Mouse (Mus musculus): Measurements from ENCODE around the gene Dffa.
"Not testable (repeated sequence)": the region's sequence is repeated elsewhere in the genome, so short reads cannot be mapped to it uniquely, and the experiment has no call there.

Dffa gene

GRCm38 (mm10) chr4:149099369-149100017 lies 4.5 kb upstream of the Dffa start, which contains the start of gene Pex14:
Pex14 (minus strand) TSS chr4:149099876.
- peak; percentile 90 to 94 for DNase-seq

DNA sequence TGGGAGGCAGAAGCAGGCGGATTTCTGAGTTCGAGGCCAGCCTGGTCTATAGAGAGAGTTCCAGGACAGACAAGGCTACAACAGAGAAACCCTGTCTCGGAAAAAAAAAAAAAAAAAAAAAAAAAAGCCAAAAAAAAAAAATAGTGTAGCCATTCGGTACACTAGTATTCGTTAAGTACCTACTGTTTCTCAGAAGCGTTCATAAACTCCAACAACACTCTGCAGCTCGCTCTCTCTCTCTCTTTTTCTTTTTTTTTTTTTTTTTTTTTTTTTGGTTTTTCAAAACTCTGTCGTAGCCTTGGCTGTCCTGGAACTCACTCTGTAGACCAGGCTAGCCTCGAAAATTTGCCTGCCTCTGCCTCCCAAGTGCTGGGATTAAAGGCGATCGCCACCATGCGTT lies 3.5 kb upstream of the Dffa start:
- DNase-seq = not testable (repeated sequence)

DNA sequence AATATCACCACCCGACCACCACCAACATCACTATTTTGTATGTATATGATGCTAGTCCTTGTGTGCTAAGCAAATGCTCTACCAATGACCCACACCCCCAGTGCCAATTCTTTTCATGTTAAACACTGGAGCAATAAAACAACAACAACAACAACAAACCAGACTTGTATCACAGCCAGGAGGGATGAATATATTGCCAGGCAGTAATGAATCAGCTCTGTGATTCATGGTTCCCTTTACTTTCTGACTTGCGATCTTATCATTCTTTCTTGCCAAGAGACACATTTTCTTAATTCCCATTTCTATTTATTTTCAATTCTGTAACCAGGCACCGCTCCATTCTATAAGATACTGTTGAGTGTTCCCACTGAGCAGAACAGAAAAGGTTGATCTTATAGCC lies 2.5 kb upstream of the Dffa start:
- no peak for DNase-seq

DNA sequence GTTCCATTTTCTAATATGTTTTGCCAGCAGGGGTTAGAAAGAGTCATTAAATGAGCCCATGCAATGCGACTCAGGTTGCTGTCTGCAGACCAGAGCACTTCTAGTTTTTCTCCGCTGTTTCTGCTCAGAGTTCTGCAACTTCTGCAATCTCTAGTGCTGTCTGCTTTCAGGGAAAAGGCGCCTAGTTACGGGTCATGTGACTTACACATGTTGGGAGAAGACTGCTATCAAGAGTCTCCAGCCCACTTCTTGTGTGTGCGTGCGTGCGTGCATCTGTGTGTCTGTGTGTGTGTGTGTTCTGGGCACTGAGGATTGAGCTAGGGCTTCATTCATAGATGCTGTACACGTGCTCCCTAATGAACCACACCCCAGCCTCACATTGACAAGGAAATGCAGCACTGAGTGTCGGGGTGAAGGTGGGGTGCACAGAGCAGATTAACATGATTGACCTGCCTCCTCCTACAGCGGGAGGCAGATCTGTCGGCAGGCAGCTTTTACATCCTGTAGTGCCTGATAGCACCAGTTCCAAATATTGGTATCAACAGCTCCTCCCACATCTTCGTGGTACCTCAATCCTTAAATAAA lies 16.1 kb downstream of the Dffa start:
- DNase-seq = not testable (repeated sequence)

DNA sequence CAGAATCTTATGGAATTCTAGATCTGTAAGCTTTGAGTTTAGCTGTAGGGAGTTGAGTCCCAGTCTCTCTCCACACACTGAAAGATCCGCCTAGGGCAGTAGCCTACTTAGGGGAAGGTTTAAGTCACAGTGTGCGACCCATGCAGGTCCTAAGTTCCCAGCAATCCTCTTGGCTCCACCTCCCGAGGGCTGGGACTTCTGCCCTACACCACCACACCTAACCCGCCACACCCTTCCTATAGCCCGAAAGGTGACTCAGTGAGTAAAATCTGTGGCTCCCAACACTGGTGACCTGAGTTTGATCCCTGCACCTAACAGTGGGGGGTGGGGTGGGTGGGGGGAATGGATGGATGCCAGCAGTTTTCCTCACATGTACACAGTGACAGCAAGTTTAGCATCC lies 19.5 kb downstream of the Dffa start:
- DNase-seq = no peak

- DNase-seq = no peak
These were observed 21.6 kb downstream of the Dffa start for GRCm38 (mm10) chr4:149125341-149126114.

- no peak for DNase-seq
These were observed 22.2 kb downstream of the Dffa start for GRCm38 (mm10) chr4:149126115-149126509.

DNA sequence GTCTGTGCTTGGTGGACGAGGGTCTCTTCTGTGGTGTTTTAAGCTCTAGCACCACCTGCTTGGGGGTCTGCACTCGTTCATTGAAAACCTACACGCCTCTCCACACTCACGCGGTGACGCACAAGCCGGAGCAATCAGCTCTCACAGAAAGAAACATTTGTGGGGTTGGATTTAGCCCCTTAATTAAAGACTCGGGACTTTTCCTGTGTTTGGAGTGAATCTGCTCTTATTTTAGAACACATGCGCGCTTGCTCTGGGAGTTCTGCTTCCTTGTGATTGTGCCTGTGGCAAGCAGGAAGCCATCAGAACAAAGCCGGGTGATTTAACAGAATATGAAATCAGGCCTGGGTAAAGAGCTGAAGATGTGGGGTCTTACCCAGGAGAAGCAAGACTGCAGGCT lies 22.7 kb downstream of the Dffa start, which contains the start of gene Cort:
TSS of gene Cort (minus strand) at position 101 of the 400 bp plus-strand sequence.
- no peak for DNase-seq

DNA sequence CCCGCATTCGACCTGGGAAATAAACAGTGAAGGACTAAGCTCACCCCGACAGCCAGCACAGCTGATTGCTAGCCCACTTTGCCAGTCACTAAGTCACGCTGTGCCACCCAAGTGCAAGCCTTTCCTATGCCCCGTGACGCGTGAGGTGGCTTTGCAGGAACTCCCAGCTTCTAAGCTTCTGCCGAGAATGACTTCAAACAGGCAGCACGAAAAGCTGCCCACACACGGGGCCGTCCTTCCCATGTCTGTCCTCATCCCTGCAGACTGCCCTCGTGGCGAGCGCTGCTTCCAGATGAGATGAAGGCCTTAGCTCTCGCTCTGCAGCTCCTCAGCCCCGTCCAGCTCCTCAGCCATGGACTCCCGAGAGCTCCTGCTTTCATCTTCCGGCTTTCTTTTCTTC lies 24.5 kb downstream of the Dffa start:
- DNase-seq = no peak

GRCm38 (mm10) chr4:149131021-149131752 lies 27.2 kb downstream of the Dffa start:
- DNase-seq = no peak

DNA sequence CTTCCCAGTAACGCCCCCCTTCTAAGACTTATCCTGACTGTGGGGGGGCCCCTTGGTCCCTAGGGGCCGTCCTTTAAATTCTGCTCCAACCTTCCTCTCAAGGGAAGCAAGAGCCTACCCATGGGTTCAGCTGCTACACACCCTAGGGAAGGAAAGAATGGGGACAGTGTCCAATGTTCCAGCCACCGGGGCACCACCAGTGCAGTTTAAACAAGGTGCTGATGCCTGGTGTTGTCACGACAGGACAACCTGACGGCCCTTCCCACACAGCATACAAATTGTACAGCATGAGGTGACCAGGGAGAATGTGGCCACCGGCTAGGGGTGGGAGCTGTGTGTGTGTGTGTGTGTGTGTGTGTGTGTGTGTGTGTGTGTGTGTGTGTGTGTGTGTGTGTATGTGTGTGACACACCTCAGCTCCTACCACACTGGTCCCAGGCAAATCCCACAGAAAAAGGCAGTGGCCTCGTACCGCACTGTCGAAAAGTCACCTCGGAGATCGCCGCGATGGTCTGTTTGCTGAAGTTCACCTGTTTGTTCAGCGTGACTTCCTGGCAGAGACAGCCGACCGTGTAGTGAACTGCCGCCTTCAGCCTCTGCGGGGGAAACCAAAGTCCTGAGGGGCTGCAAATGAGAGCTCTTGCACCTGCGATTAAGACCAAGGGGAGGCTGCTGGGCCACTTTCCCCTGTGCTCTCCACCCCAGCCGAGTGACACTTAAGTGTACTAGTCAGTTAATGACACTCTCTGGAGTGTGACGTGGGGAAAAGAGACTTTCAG lies 28.0 kb downstream of the Dffa start:
- DNase-seq = no peak

GRCm38 (mm10) chr4:149133395-149133794 lies 29.4 kb downstream of the Dffa start:
- DNase-seq = no peak

DNA sequence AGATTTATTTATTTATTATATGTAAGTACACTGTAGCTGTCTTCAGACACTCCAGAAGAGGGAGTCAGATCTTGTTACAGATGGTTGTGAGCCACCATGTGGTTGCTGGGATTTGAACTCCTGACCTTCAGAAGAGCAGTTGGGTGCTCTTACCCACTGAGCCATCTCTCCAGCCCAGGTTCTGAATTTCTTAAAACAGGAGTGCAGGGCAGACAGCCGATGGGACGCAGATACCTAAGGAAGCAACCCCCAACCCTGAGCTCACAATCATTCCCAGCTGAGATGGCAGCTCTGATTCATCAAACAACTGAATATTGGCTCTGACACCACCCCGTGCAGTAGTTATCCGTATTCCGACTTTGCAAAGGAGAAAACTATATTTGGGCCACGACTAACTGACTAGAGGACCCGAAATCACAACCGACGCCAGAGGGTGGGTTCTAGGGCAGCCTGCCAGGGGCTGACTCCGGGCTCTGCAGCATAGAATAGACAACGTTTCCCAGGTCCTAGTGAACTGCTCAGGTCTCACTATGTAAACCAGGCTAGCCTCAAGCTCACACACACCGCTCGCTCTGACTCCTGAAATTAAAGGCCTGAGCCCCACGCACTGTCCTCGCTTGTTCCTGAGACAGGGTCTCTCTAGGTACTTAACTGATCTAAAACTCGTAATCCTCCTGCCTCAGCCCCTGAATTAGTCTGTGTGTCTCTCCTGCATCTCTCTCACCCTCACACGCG lies 32.3 kb downstream of the Dffa start:
- DNase-seq = peak in 1 of 2 experiments; percentile 39

- peak; percentile 95 to 97 for DNase-seq
These were observed 33.2 kb downstream of the Dffa start, which contains the start of gene Cenps for GRCm38 (mm10) chr4:149136982-149137770. Cenps (minus strand) TSS chr4:149137629.

DNA sequence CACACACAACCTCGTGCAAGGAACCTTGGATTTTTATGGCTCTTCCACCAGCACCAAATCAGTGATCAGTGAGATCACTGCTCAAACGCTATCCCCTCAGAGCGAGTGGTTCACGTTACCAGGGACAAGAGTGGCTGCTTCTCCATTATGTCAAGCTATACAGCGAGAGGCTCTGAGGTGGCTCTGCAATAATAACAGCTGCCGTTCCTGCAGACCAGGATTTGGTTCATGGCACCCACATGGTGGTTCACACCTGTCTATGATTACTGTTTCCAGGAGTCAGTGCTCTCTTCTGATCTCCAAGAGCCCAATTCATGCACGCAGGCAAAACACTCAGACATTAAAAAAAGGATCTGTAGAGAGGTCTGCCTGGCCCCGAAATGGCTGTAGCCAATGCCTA lies 34.6 kb downstream of the Dffa start:
- DNase-seq = no peak

GRCm38 (mm10) chr4:149143594-149143993 lies 39.6 kb downstream of the Dffa start:
- DNase-seq = no peak

DNA sequence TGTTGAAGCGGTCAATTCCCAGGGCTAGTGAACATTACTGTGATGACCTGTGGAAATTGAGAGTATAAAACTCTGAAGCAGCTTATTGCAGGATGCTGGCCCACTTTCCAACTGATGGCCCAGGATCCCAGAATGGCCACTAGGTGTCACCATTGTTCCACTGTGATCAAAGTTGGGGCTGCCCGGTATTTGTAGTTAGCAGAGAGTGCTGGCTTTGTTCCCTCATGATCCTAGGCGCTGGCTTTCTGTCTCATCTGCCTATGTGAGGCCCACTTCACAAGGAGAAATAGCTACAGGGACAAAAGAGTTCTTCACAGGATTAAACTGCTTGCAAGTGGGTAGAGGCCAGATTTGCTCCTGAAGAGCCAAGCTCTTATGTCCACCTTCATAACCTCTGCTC lies 40.5 kb downstream of the Dffa start:
- DNase-seq = peak; percentile 81 to 87

DNA sequence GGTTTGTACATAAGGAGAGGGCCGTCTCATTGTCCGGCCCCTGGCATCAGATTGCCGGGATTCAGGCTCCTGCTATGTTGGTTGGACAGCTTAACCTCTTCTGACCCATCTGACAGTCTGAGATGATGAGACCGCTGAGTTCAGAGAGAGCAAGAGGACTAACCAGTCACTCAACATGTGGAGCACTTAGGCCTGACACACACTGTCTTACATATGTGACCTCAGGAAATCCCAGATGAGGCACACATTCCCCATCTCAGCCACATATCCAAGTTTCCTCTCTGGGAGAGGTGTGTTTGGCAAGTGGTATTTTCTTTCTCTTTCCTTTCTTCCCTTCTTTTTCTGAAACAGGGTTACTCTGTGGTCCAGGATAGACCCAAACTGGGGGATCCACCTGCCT lies 41.2 kb downstream of the Dffa start:
- DNase-seq = no peak

DNA sequence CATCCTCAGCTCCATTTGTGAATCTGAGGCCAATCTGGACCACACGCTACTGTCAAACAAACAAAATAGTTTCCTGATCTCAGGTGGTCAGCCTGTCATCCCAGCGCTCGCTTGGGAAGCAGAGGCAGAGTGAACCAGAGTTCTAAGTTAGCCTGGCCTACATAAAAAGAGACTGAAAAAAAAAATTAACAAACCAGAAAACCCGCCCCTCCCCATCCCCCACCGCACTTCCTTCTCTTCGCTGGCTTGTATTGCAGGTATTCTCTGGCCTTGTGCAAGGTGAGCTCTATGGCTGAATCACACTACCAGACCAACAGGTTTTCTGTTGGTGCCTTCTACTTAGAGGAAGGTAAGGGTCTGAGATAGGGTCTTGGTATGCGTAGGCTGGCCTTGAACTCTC lies 43.6 kb downstream of the Dffa start:
- DNase-seq = no peak

DNA sequence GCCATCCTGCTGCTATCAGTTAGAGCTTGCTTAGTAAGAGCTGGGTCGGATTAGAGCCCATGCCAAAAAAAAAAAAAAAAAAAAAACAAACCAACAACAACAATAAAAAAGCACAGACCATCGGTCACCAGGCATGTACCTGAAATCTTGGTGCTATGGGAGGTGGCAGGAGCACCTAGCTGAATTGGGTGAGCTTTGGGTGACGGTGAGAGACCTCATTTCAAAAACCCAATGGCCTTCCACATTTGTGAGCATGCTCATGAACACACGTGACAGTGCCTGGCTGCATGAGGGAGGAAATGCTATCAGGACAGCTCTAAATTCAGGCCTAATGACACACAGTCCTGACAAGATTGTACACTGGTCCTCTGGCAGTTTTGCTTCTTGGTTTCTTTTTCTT lies 44.1 kb downstream of the Dffa start:
- DNase-seq = no peak

DNA sequence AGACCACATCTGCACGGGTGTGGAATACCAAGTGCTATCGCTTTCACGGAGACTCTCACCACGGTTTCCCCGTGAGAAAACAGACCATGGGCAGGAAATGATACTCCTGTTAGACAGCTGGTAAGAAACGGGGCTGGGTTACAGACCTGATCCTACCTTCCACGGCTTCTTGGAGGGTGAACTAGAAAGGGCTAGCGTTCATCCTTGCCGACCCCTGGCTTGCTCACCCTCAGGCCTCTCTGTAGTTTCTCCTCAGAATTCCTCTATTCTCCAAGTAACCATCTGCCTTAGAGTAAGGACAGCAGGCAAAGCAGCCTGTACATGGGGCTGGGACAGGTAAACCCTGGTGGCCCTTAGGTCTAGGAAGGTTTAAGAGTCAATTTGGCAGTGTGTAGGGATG lies 45.2 kb downstream of the Dffa start:
- DNase-seq = no peak
